Mouse (Mus musculus) macrophage (primary cell): ENCODE data around the gene Syngr1. TPM values are rescaled to one million over a fixed set of nuclear protein-coding genes. Genes with fewer than 3 reads are reported as not detected.

ENCODE experiments used
- H3K27ac ChIP-seq: fragments of 350-480 bp; formaldehyde crosslinking; 2 replicates; pipeline ENCODE4 v1.9.0; 2021
- H3K36me3 ChIP-seq: fragments of 350-480 bp; formaldehyde crosslinking; 2 replicates; pipeline ENCODE4 v1.9.0; 2021; ENCODE audit errors: inconsistent target
- H3K4me3 ChIP-seq: fragments of 350-480 bp; formaldehyde crosslinking; 2 replicates; pipeline ENCODE4 v1.9.0; 2021; ENCODE audit errors: inconsistent target
- H3K79me2 ChIP-seq: fragments of 350-480 bp; formaldehyde crosslinking; 2 replicates; pipeline ENCODE4 v1.9.0; 2021; ENCODE audit errors: inconsistent target
- WGBS: methylation state at CpG from one replicate; pipeline ENCODE4 v1.1.7; 2026; ENCODE audit warnings: inconsistent platforms; ENCODE audit not compliant: missing documents; 5-methylcytosine and 5-hydroxymethylcytosine counted together
- polyA plus RNA-seq: library from polyadenylated mRNA; stranded (reverse); fragments of 250-400 nt; gene quantifications from 3 replicates; pipeline ENCODE4 v1.2.4, GENCODE M21; 2018; ENCODE audit warnings: inconsistent platforms

Gene Syngr1
- polyA plus RNA-seq, 1 experiment from 2014 or later: 139 TPM

DNA sequence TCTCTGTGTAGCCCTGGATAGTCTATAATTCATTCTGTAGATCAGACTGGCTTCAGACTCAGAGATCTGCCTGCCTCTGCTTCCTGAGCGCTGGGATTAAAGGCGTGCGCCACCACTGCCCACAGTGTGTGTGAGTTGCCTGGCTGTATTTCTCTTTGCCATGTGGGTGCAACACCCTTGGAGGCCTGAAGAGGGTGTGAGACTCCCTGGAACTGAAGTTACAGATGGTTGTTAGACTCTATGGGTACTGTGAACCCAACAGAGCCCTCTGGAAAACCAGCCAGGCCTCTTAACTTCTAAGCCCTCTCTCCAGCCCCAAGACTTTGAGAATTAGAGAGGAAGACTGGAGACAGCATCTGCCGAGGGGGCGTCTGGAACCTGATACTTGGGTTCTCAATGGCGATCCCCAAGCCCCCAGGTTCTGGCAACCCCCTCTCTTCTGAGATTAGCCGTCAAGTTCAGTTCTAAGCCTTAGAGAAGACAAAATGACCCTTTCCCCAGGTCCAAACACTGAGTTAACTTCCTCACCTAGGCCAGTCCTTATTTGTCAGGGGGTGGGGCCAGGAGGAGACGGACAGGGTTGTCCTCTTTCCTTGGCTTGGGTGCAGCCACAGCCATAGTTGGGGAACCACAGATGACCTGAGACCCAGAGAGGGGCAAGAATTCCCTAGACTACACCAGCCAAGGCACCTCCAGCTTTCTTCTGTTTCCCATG lies 30.6 kb upstream of the Syngr1 start:
- WGBS: 92% methylated on average over 8 of the region's 8 CpGs
- H3K27ac ChIP-seq: no peak overlapping the region
- H3K4me3 ChIP-seq: no peak overlapping the region
- H3K36me3 ChIP-seq: no peaks in the 10 kb centered on the region
- no peaks in the 10 kb centered on the region for H3K79me2 ChIP-seq

DNA sequence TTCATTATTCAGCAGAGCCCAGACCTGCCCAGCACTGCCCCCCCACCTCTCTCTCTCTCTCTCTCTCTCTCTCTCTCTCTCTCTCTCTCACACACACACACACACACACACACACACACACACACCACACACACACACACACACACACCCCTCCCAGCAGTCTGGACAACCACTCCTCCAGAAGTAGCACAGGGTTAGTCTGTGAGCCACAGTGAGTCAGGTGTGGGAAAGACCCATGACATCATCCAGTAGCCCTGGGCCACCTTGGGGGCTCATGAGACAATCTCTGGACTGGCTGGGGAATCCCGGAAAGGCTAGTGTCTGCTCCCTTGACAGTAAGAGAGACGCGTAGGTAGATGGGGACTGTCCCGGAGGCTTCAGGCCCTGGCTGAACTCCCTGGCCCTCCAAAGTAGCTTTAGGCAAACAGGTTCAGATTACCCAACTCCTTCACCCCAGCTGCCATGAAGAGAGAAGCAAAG lies 30.0 kb upstream of the Syngr1 start:
- H3K79me2 ChIP-seq: no peaks in the 10 kb centered on the region
- WGBS: 93% methylated on average over 4 of the region's 4 CpGs
- H3K4me3 ChIP-seq: no peak overlapping the region
- H3K27ac ChIP-seq: no peak overlapping the region
- no peaks in the 10 kb centered on the region for H3K36me3 ChIP-seq

DNA sequence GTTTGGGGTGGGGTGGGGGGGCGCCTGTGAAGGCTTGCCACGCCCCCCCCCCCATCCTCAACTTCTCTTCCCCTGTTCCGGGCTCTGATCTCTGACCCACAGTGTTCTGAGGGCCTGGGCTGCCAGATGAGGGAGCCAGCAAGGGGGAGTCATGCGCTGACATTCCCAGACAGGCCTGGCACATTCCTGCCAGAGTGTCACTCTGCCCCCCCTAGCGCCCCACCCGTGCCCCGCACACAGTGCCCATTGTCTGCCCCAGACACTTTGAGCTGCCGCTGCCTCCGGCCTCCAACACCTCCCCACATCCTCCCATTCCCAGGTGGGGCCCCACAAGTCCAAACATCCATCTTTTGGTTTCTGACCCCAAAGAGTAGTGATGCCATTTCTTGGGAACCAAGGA lies 28.8 kb upstream of the Syngr1 start:
- no peaks in the 10 kb centered on the region for H3K36me3 ChIP-seq
- no peak overlapping the region for H3K4me3 ChIP-seq
- H3K27ac ChIP-seq: no peak overlapping the region
- whole genome bisulfite sequencing: 91% methylated on average over 7 of the region's 9 CpGs
- H3K79me2 ChIP-seq: no peaks in the 10 kb centered on the region

DNA sequence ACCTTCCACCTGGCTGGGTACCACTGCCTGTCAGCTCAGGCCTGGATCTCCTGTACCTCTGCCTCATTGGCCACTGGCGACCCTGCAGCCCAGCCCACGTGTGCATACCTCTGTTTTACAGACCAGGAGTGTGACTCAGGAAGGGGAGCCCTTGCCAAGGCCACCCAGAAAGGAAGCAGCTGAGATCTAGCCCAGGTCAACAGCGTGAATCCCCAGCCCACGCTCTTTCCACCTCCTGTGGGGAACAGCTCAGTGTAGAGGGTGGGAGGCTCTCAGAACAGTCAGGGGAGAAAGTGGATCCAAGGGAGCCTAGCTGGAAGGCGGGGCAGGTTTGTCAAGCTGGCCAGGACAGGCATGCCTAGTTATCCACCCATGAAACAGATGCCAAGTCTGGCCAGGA lies 28.3 kb upstream of the Syngr1 start:
- Histone ChIP-seq H3K27ac (no peak overlapping the region), H3K4me3 (no peak overlapping the region), H3K36me3 (no peaks in the 10 kb centered on the region), H3K79me2 (no peaks in the 10 kb centered on the region)
- 72% methylated on average over 5 of the region's 5 CpGs for WGBS

DNA sequence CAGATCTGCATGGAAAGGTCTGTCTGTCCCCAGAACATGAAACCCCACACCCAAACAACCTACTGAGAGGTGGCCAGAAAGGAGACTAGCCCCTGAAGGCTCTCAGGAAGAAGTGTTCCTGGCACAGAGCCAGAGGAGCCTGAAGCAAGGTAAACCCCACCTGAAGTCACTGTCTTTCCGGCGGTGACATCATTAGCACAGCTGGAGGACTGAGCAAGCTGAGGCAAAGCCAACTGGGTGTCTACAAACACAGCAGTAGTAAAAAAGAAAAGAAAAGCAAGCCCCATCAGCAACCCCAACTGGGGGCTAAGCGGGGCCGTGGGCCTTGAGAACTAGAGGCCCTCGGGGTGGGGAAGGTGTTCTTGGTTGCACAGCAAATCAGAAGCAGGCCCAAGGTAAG lies 26.2 kb upstream of the Syngr1 start:
- 95% methylated on average over 5 of the region's 5 CpGs for WGBS
- Histone ChIP-seq H3K4me3 (no peak overlapping the region), H3K27ac (no peak overlapping the region), H3K36me3 (no peaks in the 10 kb centered on the region), H3K79me2 (no peaks in the 10 kb centered on the region)

DNA sequence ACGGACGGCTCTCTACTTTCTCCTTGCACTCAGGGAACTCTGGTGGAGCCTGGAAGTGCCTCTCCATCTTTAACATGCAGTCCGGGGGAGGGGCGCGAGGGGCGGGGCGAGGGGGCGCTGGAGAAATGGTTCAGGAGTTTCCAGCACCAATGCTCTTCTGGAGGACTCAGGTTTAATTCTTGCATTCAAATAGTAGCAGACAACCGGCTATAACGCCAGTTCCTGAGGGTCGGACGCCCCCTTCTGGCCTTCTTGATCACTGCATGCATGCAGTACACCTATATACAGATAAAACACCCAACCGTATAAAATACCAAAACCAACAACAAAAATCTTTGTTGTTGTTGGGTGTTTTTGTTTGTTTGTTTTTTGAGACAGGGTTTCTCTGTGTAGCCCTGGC lies 25.7 kb upstream of the Syngr1 start:
- 53% methylated on average over 13 of the region's 13 CpGs for WGBS
- no peak overlapping the region for H3K4me3 ChIP-seq

DNA sequence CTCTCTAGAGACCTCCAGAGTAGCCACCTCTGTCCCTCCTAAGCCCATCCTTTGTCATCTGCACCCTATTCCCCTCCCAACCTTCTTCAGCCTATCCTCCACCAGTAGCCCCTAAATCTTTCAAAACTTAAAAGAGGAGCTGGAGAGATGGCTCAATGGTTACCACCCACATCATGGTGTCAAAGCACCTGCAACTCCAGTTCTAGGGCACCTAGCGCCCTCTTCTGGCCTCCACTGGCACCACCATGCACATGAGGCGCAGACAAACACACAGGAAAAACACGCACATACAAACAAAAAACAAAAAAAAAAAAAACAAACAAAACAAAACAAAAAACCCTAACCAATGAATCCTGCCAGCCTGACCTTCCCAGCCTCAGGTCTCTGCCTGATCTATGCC lies 24.6 kb upstream of the Syngr1 start:
- 83% methylated on average over 2 of the region's 3 CpGs for WGBS
- H3K27ac ChIP-seq: no peak overlapping the region

More for the DNA sequence above, 25.7 kb upstream of the Syngr1 start:
- Histone ChIP-seq H3K27ac (no peak overlapping the region), H3K79me2 (no peaks in the 10 kb centered on the region), H3K36me3 (no peaks in the 10 kb centered on the region)

DNA sequence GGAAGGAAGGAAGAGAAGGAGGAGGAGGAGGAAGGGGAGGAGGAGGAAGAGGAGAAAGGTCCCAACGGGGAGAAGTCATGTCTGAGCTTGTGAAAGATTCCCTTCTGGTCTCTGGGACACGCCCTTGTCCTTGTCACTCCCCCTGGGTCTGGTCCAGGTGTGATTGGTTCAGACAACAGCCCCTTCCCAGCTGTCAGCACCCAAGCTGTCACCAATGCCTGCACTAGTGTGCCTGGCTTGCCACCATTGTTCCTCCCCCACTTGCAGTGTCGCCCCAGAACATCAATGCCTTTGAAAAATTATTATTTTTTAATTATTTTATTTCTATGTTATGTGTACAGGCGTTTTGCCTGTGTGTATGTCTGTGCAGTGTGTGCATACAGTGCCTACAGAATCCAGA lies 22.0 kb upstream of the Syngr1 start:
- Histone ChIP-seq H3K36me3 (no peaks in the 10 kb centered on the region), H3K79me2 (no peaks in the 10 kb centered on the region), H3K27ac (no peak overlapping the region), H3K4me3 (no peak overlapping the region)
- WGBS: 71% methylated on average over 3 of the region's 4 CpGs

More for the DNA sequence above, 24.6 kb upstream of the Syngr1 start:
- H3K36me3 ChIP-seq: no peaks in the 10 kb centered on the region
- H3K79me2 ChIP-seq: no peaks in the 10 kb centered on the region
- H3K4me3 ChIP-seq: no peak overlapping the region

DNA sequence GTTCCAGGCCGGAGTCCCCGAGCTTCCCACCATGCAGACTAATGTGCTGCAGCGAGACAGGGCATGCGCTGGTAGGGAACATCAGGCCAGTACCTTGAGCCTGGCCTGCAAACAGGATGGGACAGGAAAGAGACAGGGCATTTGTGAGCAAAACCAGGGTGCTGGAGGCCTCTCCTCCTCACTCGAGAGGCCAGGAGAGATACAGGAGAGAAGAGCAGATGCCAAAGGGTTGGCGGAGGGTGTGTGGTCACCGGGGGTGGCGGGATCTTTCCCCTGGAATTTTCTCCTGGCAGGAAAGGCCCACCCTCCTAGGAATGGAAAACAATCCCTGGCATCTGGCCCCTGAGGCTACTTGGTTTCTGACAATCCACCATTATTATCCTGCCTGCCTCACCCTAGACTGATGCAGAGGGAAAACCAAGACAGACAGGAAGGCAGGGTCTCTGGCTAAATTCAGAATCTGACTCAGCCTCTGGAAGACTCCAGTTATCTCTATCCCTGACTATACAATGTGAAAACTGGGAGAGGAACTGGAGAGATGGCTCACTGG lies 21.0 kb upstream of the Syngr1 start:
- WGBS: 97% methylated on average over 8 of the region's 8 CpGs
- Histone ChIP-seq H3K27ac (peak overlapping the region; percentile 98), H3K36me3 (no peaks in the 10 kb centered on the region), H3K79me2 (no peaks in the 10 kb centered on the region), H3K4me3 (no peak overlapping the region)

DNA sequence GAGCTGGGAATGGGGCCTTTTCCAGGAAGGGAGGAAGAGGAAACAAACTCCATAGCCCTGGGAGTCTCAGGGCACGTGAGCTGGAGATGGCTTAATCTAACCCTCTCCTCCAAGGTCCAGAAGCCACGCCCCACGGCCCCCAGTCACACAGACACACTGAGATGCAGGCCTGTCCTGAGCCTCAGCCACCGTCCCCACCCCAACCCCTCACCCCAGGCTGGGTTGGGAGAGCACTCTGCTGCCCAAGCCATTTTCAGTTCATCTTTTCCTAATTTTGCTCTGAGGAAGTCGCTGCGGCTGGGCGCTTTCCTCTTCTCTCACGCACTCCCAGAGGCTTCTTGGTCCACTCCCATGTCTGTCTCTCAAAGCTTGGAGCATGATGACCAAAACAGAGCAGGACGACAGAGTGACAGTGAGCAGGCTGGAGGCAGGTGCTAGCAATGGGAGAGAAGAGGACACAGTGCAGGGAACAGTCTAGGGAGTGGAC lies 19.1 kb upstream of the Syngr1 start:
- Histone ChIP-seq H3K27ac (peak overlapping the region; percentile 98), H3K79me2 (no peaks in the 10 kb centered on the region), H3K4me3 (peak overlapping the region; percentile 10; the same call in 1 of the 2 replicates), H3K36me3 (peaks cover 1% of the 10 kb centered on the region; the same call in 1 of the 2 replicates)
- WGBS: 0% methylated on average over 8 of the region's 9 CpGs

DNA sequence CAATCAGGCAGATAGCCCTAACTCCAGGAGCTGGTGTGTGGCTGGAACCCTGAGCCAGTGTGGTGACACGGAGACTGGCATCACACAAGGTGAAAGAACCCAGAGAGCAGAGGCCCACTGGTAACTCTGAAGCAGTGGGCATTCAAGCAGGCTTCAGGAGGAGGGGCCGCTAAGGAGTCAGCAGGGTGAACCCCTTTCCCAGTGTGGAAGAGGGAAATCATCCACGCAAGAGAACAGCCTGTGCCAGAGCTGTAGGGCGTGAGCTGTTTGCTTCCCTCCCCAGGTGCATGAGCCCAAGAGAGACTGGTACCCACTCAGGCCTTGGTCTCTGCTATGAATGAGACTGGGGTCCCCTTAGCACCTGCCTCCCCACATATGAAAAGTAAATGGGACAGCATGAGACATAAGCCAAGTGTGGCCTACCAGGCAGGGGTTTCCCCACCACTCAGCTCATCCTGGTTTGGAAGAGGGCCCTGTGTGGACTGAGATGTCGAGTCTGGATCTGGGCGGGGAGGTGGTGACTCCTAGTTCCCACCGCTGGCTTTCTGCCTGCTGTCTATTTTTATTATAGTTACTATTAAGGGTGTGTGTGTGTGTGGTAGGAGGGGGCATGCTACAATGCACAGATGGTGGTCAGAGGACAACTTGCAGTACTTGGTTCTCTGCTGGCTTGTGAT lies 18.4 kb upstream of the Syngr1 start:
- WGBS: 60% methylated on average over 7 of the region's 7 CpGs

DNA sequence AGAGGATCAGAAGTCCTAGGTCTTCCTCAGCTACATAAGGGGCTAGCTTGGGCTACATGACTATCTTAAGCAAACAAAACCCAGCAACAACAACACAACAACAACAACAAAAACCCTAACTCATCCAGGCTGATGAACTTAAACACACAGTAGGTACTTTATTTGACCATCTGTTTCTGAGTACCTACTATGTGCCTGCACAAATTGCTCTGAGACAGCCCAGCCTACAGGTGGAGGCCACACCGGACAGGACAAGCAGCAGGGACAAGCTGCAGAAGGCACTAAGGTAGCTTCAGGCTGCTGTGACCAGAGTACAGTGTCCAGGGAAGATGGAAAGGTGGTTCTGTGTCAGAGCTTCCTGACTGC lies 17.9 kb upstream of the Syngr1 start:
- H3K27ac ChIP-seq: peak overlapping the region; percentile 98
- H3K36me3 ChIP-seq: peaks cover 13% of the 10 kb centered on the region
- H3K4me3 ChIP-seq: no peak overlapping the region
- H3K79me2 ChIP-seq: no peaks in the 10 kb centered on the region
- WGBS: 100% methylated on average over 1 of the region's 1 CpGs

More for the DNA sequence above, 18.4 kb upstream of the Syngr1 start:
- H3K79me2 ChIP-seq: no peaks in the 10 kb centered on the region
- H3K36me3 ChIP-seq: peaks cover 8% of the 10 kb centered on the region
- no peak overlapping the region for H3K4me3 ChIP-seq
- H3K27ac ChIP-seq: peak overlapping the region; percentile 98

DNA sequence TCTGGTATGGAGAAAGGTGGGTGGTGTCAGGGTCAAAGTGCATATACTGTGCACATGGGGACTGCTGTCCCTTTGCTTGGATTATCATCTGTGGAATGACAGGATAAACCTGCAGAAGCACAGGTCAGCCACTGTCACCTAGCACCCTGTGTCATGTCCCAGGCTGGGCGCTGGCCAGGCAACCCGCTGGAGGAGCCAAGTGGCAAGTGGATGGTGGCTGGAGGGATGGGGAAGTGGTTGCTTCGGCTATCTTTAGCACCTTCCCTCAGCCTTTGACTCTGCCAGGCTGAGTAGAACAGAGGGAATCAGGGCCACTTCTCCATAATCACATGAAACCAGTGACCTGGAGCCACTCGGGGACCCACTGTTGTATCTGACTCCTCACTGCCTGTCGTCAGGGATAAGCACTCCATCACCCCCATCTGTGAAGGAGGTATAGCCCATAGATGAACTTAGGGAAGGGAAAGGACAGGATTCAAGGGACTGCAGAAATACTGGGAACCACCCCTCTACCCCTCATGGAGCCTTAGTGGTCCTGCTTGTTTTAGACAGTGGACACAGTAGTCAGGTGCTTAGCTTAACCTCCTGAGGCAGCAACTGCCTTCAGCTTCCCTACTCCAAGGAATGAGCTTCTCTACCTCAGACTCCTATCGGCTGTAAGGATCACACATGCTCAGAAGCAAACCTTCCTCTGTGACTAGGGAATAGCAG lies 16.3 kb upstream of the Syngr1 start:
- Histone ChIP-seq H3K79me2 (peaks cover 9% of the 10 kb centered on the region), H3K27ac (peak overlapping the region; percentile 98), H3K36me3 (peaks cover 29% of the 10 kb centered on the region), H3K4me3 (no peak overlapping the region)
- 17% methylated on average over 6 of the region's 6 CpGs for WGBS

DNA sequence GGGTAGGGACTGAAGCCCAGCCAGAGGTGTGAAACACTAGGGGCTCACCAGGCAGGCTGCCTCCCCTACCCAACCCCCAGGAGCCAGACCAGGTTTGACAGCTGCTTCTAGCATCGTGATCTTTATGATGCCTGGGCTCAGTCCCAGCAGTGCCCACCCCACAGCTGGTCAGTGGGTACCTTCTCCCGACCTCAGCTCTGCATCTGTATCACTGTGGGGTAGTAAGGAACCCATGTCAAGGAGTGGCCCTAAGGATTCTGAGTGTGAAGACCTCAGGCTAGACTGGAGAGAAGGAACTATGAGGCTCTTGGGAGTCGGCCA lies 15.8 kb upstream of the Syngr1 start:
- Histone ChIP-seq H3K4me3 (no peak overlapping the region), H3K36me3 (peaks cover 34% of the 10 kb centered on the region), H3K79me2 (peaks cover 14% of the 10 kb centered on the region), H3K27ac (peak overlapping the region; percentile 98)
- WGBS: 81% methylated on average over 3 of the region's 3 CpGs
